Mouse (Mus musculus) G1E (cell line): ENCODE data around the gene Kcnk2. TPM values are rescaled to one million over a fixed set of nuclear protein-coding genes. Genes with fewer than 3 reads are reported as not detected.

ENCODE experiments used
- ATAC-seq: 2 replicates; pipeline ENCODE4 v1.8.0; 2016; ENCODE audit warnings: mild to moderate bottlenecking; ENCODE audit not compliant: insufficient number of reproducible peaks, poor library complexity, low FRiP score, severe bottlenecking; ENCODE audit errors: extremely low read depth
- DNase-seq: peaks from one replicate; pipeline ENCODE4 v3.0.0; 2012; ENCODE audit warnings: low spot score
- H3K27me3 ChIP-seq: 2 replicates; pipeline ENCODE4 v1.6.1; 2012; ENCODE audit warnings: mild to moderate bottlenecking, low read length, inconsistent platforms; ENCODE audit not compliant: insufficient read depth
- H3K36me3 ChIP-seq: replicated peaks from 2 replicates; pipeline ENCODE3; 2012; ENCODE audit warnings: mild to moderate bottlenecking, inconsistent platforms
- H3K4me1 ChIP-seq: 2 replicates; pipeline ENCODE4 v1.6.1; 2012; ENCODE audit warnings: low read depth, low read length, inconsistent platforms, mixed read lengths; ENCODE audit not compliant: insufficient read depth
- H3K4me3 ChIP-seq: 2 replicates; pipeline ENCODE4 v1.5.1; 2012; ENCODE audit warnings: low read depth, mild to moderate bottlenecking, inconsistent platforms, low read length, moderate library complexity, mixed read lengths
- H3K9me3 ChIP-seq: replicated peaks from 2 replicates; pipeline ENCODE4 v1.6.1; 2012; ENCODE audit warnings: inconsistent platforms
- CTCF ChIP-seq: IDR thresholded peaks from 2 replicates; pipeline ENCODE4 v1.5.1; 2012; ENCODE audit warnings: low read depth, low read length, inconsistent platforms, mixed read lengths
- GATA1 ChIP-seq: IDR thresholded peaks from 2 replicates; pipeline ENCODE4 v1.6.1; 2012; ENCODE audit warnings: borderline replicate concordance, low read length, inconsistent platforms, mixed read lengths
- GATA2 ChIP-seq: IDR thresholded peaks from 2 replicates; pipeline ENCODE4 v1.6.1; 2012; ENCODE audit warnings: low read depth, low read length, inconsistent platforms, borderline replicate concordance
- POLR2AphosphoS5 ChIP-seq: IDR thresholded peaks from 2 replicates; pipeline ENCODE4 v1.6.1; 2012; ENCODE audit warnings: low read depth, low read length, inconsistent platforms; ENCODE audit not compliant: insufficient replicate concordance
- TAL1 ChIP-seq: conservative IDR thresholded peaks from 2 replicates; pipeline ENCODE4 v1.6.1; 2012; ENCODE audit warnings: low read depth, low read length, inconsistent platforms, mixed read lengths
- polyA plus RNA-seq: library from polyadenylated mRNA; stranded (reverse); fragments of >175 nt; gene quantifications from 2 replicates; pipeline ENCODE4 v1.2.3, GENCODE M21; 2012
- total RNA-seq, 2 experiments: library from RNA; stranded (forward) in 1 of 2; stranded (reverse) in 1 of 2; fragments of 200-1000 nt in 1 of 2; fragments of >200 nt in 1 of 2; fragmentation: Nextera tagmentation in 1 of 2; gene quantifications; 2 replicates each; pipeline ENCODE4 v1.2.3; 2014 to 2017

Kcnk2 gene
- total and polyA plus RNA-seq, 3 experiments: 0.22 TPM; not detected in 2

GRCm38 (mm10) chr1:189351804-189352203 is 50.3 kb downstream of the Kcnk2 start:
- H3K9me3 ChIP-seq: peaks cover 49% of the 10 kb centered on the region
- no peak overlapping the region for H3K4me3 ChIP-seq
- no peak for ATAC-seq
- H3K4me1 ChIP-seq: no peaks in the 10 kb centered on the region
- no peaks in the 10 kb centered on the region for H3K36me3 ChIP-seq
- no peak for DNase-seq
- H3K27me3 ChIP-seq: no peaks in the 10 kb centered on the region
- TF ChIP-seq GATA1: no peak
- no peak for TF ChIP-seq POLR2AphosphoS5
- TF ChIP-seq GATA2: no peak
- TF ChIP-seq TAL1: no peak
- TF ChIP-seq CTCF: no peak

GRCm38 (mm10) chr1:189349205-189349604 is 52.9 kb downstream of the Kcnk2 start:
- Histone ChIP-seq H3K4me3 (no peak overlapping the region), H3K4me1 (no peaks in the 10 kb centered on the region), H3K9me3 (peaks cover 57% of the 10 kb centered on the region), H3K27me3 (no peaks in the 10 kb centered on the region), H3K36me3 (no peaks in the 10 kb centered on the region)
- no peak for TF ChIP-seq TAL1
- TF ChIP-seq GATA1: no peak
- no peak for TF ChIP-seq POLR2AphosphoS5
- TF ChIP-seq CTCF: no peak
- TF ChIP-seq GATA2: no peak
- ATAC-seq (no peak), DNase-seq (no peak)

GRCm38 (mm10) chr1:189345166-189345565 is 56.9 kb downstream of the Kcnk2 start:
- H3K4me3 ChIP-seq: no peak overlapping the region
- H3K9me3 ChIP-seq: peaks cover 56% of the 10 kb centered on the region
- no peaks in the 10 kb centered on the region for H3K4me1 ChIP-seq
- H3K36me3 ChIP-seq: no peaks in the 10 kb centered on the region
- DNase-seq: no peak
- TF ChIP-seq POLR2AphosphoS5: no peak
- no peak for TF ChIP-seq GATA2
- no peak for TF ChIP-seq GATA1
- TF ChIP-seq CTCF: no peak
- TF ChIP-seq TAL1: no peak
- no peaks in the 10 kb centered on the region for H3K27me3 ChIP-seq
- ATAC-seq: no peak

- Histone ChIP-seq H3K9me3 (peaks cover 60% of the 10 kb centered on the region), H3K27me3 (no peaks in the 10 kb centered on the region), H3K4me1 (no peaks in the 10 kb centered on the region), H3K4me3 (peak overlapping the region; percentile 43; the same call in 1 of the 2 replicates), H3K36me3 (no peaks in the 10 kb centered on the region)
- ATAC-seq (no peak), DNase-seq (no peak)
- TF ChIP-seq TAL1: no peak
- TF ChIP-seq GATA2: no peak
- TF ChIP-seq GATA1: no peak
- no peak for TF ChIP-seq CTCF
- no peak for TF ChIP-seq POLR2AphosphoS5
Measured at GRCm38 (mm10) chr1:189343301-189344251, 58.5 kb downstream of the Kcnk2 start.

GRCm38 (mm10) chr1:189342416-189343104 is 59.5 kb downstream of the Kcnk2 start:
- DNase-seq: no peak
- Histone ChIP-seq H3K27me3 (no peaks in the 10 kb centered on the region), H3K9me3 (peaks cover 64% of the 10 kb centered on the region), H3K4me1 (no peaks in the 10 kb centered on the region), H3K4me3 (no peak overlapping the region), H3K36me3 (no peaks in the 10 kb centered on the region)
- ATAC-seq: no peak
- TF ChIP-seq TAL1: no peak
- TF ChIP-seq CTCF: no peak
- TF ChIP-seq POLR2AphosphoS5: no peak
- no peak for TF ChIP-seq GATA2
- TF ChIP-seq GATA1: no peak
